Mouse (Mus musculus) yolk sac, embryonic 10.5 days (tissue): ENCODE results near the gene Ercc4.
A peak's percentile ranks its signal among the peaks of the same experiment; 100 is the strongest.
"Not testable (repeated sequence)": the region's sequence is repeated elsewhere in the genome, so short reads cannot be mapped to it uniquely, and the experiment has no call there.

Experiments used
- DNase-seq: peaks from one replicate; pipeline ENCODE4 v3.0.0-alpha.2; 2017; ENCODE audit warnings: low spot score

Gene Ercc4

DNA sequence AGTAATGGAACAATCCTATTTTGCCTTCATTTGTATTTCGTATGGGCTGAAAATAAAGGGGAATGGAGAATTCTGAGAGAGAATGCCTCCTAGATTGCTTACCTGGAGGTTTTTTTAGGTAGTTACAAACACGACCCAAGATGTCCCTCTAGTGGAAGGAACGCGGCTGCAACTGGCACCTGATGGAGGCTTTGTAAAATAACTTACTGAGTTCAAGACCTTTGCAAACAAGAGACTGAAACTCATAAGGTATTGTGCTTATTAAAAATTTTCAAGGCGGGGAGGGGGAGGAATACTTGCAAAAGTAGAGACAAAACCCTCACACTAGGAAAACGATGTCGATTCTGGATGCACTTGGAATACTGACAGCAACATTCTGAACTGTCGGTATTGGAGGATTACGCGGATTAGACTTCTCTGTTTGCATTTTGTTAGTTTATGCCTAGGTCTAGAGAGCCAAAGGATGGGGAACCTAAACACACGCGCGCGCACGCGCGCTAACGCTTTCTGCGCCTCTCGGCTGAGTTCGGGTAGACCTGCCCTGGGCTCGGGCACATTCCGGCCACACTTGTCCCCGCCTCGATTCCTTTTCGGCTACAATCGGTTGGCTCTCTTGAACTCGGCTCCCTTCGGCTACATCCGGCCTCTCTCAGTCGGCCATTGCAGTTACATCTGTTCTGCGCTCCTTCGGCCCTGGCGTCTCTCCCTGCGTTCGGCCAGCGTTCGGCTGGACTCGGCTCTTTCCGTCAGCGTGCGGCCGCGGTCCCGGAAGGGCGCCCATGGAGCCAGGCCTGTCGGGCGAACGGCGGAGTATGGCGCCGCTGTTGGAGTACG lies at the start of gene Ercc4:
TSS of gene Ercc4 (plus strand) at position 529 of the 834 bp plus-strand sequence.
- peak; percentile 94 for DNase-seq

DNA sequence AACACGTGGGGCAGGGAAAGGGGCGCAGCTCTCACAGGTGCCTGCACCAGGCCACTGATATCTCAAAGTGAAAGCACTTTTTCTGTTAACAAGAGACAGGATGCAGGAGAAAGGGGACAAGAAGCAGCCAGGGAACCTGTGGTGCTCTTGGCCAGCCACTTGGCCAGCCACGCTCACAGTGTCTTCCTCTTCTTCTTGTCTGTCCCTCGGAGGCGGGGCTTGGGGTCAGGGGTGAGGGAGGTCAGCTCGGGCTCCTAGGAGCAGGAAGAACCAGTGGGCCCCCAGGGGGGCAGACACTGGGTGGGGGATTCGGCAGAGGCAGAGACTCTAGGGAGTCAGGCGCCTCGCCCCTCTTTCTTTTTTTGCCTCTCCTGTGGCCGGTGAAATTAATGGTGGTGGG lies 48.4 kb upstream of the Ercc4 start:
- DNase-seq = no peak

DNA sequence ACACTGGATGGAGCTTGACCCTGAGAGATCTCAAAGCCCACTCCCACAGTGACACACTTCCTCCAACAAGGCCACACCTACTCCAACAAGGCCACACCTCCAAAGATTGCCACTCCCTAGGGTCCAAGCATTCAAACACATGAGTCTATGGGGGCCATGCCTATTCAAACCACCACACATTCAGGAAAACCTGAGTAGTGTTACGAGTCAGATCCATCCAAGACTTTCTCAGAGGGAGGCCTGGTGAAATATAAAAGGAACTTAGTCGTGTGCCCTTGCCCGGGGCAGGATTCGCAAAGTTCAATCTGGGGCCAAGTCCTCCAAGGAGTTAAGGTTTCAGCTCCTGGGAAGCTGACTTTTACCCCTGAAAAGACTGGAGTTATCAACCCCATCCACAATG lies 35.3 kb upstream of the Ercc4 start:
- no peak for DNase-seq

DNA sequence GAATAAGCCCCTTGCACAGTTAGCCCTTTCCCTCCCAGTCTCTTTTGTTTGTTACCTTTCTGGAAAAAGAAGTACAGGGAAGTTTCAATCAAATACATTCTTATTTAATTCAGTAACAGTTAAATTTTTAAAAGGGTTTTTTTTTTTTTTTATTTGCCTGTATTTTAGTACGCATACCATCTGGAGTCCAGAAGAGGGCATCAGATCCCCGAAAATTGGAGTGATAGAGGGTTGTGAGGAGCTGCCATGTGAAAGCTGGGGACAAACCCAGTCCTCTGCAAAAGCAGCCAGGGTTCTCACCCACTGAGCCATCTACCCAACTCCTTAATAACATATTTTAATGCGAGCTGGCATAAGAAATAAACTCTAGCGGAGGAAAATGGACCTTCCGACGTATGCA lies 29.3 kb upstream of the Ercc4 start:
- no peak for DNase-seq

DNA sequence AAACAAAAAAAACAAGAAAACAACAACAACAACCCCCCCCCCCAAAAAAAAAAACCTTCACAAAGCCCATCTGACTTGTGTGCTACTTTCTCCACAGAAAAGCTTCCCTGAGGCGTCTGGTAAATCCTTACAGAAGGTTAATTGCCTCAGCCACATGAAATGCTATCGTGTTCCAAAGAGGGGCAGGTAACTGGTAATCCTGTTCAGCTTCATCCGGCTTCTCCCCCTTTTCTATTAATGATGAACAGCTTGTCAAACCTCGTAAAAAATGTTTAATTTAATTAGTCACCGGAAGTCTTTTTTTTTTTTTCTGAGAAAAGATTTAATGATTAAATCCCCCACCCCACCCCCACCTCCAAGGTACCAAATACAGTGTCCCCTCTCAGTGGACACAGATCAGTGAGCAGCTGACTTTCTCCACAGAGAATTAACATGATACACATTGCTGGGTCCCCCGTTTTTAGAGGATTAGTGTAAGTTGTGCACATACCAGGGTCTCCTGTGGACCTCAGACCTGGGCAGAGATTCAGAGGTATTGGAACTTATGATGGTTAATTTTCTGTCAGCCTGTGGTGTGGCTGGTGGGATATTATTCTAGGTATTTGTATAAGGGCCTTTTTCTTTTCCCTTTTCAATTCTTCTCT lies 26.2 kb upstream of the Ercc4 start:
- no peak for DNase-seq

DNA sequence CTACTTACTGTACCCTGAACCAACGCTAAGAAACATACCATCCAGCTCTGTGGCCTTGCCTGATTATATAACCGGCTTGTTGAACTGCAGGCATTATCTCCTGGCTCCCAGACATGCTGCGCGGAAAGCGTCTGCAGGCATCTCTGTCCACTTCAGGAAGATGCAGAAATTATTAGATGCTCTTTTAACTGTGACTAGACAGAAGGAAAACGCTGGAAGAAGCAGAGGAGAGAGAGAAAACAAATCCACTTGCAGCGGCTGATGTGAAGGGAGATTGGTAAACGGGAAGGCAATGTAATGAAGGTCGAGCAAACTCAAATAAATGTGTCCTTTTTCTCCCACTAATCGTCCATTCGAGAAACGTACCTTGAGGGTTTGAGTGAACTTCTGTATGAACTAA lies 1.1 kb upstream of the Ercc4 start:
- no peak for DNase-seq

DNA sequence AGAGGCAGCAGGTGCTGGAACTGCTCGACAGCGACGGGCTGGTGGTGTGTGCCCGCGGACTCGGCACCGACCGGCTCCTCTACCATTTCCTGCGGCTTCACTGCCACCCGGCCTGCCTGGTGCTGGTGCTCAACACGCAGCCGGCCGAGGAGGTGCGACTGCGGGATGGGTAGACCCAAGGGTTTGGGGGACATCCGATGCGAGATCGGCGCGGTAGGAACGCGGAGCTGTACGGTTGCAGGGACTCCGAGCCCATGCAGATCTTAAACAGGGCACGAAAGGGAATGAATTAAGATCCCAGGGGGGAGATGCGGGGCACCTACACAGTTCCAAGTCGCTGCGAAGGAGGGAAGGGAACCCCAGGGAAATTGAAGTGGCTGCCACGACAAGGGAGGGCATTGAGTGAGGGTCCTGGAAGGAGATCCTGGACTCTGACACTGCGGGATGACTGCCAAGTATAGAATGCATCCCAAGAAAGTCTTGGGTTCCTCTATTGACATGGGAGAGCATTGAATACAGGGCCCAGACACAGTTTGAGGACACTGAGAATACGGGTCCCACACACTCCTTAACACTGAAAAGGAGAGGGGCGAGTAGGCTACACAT lies 609 bp downstream of the Ercc4 start:
- DNase-seq = no peak

DNA sequence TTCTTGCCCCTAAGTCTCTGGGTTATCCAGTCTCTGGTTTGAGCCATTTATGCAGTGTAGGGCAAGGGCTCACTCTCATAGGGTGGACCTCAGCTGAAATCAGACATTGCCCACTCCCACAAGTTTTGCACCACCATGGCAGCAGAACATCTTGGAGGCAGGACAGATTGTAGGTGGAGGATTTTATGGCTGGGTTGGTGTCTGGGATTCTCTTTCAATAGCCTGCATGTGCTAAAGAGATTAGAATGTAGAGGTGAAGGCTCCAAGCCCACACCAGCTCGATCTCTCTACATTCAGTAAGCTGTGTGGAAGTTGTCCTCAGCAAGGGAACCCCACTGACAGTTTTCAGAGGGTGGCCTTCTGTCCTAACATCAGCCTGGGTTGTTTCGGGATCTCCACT lies 5.3 kb downstream of the Ercc4 start:
- no peak for DNase-seq

DNA sequence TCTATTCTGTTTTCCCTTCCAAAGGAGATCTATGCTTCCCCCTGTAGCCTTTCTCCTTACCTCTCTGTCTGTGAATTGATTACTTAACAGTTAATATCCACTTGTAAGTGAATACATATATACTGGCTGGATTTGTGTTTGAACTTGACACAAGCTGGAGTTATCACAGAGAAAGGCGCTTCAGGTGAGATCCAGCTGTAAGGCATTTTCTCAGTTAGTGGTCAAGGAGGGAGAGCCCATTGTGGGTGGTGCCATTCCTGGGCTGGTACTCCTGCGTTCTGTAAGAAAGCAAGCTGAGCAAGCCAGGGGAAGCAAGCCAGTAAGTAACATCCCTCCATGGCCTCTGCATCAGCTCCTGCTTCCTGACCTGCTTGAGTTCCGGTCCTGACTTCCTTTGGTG lies 6.0 kb downstream of the Ercc4 start:
- DNase-seq = not testable (repeated sequence)

DNA sequence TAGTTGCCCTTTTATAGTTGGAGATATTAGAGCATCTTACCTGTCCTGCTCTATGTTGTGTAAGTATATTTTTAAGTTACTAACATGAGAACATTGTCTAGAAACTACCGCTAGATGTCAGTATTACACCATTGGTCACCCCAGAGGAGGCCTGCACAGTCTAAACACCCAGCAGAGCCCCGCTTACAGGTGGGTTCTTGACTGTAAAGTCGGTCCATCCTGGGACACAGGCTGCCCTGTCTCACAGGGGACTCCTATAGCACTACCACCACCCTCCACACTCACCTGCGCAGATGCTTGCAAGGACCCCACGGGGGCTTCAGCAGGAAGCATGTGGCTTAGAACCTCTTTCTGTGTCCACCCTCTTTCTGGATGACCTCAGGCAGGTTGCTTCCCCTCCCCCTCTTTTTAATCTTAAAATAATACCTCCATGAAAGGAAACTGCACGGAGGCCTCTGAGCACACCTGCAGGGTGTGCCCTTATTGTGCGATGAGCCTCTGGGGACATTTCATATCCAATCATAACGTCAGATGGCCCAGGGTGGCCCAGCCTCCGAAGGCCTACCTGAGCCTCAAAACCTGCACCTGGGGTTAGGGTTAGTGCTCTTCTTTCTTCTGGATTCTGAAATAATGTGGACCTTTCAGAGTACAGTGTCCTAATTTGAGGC lies 7.9 kb downstream of the Ercc4 start:
- DNase-seq = peak; percentile 30

DNA sequence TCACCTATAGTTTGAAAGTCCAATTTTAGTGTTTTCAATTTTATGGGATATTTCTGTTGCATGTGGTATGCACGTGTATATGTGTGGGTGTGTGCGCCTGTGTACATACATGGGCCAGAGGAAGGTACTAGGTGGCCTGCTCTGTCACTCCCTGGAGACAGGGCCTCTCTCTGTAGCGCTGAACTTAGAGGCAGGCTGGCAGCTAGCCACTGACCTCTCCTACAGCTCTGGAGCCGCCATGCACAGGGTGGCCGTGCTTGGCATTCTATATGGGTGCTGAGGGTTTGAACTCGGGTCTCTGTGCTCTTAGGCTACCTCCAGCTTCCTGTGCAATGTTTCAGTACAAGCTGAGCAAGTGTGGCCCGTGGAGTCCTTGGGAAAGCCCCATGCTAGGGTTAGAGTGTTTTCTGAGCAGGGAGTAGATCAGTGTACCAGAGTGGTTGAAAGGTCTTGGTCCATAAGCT lies 8.5 kb downstream of the Ercc4 start:
- DNase-seq = no peak

DNA sequence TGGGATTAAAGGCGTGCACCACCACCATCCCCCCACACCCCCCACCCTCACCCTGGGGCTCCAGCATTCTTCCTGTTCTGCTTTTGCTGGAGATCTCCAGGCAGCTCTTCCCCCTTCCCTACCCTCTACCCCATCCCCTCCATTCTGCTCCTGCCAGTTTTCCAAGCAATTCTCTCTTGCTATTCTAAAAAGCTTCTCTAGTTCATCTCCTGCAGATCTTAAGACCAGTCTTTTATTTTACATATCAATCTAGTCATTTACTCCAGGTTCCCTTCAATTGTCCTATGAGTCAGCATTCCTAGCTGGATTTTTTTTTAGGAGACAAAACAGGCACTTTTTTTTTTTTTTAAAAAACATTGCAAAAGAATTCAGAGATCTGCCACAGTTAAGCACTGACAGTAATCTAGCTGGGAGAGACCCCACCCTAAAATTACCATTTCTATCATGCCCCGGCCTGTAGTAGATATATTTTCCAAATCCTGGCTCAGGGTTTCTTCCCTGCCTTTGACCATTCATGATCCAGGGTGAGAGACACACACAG lies 9.3 kb downstream of the Ercc4 start:
- DNase-seq = no peak

DNA sequence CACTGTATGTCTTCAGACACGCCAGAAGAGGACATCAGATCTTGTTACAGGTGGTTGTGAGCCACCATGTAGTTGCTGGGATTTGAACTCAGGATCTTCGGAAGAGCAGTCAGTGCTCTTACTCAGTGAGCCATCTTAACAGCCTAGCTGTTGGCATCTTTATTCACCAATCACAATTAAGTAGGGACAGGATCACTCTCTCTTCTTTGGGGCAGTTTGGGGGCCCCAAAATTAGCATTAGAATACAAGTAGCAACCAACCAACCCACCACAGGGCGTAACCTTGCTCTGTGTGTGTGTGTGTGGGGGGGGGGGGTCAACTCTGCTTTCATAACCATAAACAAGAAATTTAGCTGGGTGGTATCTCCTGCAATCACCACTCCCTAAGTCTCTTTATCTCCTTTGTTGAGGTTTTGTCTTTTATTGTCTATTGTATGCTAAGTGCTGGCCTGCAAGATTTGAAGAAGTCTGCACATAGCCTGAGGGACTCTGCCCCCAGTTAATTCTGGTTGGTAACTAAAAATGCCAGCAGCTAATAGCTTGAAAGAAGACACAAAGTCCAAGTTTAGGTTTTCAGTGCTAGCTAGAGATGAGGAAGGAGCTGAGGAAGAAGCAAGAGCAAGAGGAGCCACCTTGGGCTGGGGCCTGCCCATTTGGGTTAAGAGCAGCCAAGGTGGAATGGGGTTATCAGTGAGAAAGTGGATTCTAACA lies 10.3 kb downstream of the Ercc4 start:
- no peak for DNase-seq

DNA sequence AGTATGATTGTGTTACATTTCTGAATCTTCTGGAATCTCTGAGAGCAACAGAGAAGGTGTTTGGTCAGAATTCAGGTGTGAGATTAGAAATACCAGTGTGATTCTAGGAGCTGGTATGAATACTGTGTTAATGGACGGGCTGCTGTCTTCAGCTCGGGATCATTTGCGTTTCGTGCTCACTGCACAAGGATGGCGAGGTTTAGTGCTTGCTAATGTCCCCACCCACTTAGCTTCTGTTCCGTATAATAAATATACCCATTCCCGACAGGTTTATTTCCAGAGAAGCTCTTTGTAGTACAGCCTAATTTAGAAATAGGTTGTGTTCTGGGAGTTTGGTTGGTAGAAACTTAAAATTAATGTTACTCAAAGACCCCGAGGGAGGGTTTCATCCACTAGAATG lies 15.9 kb downstream of the Ercc4 start:
- DNase-seq = no peak

DNA sequence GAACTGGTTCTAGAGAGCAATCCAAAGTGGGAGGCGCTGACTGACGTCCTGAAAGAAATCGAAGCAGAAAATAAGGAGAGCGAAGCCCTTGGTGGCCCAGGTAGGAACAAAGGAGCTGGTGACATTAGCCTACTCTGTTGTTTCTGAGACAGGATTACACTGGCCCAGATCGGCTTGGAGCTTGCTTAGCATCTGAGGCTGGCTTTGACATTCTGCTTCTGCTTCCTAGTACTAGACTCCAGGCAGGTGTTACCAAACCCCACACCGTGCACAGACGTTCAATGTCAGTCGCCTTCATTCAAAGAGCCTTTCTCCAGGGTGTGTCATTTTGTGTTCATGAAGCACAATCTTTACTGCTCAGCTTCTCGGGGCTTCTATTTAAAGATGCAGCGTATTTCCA lies 18.1 kb downstream of the Ercc4 start:
- DNase-seq = no peak

DNA sequence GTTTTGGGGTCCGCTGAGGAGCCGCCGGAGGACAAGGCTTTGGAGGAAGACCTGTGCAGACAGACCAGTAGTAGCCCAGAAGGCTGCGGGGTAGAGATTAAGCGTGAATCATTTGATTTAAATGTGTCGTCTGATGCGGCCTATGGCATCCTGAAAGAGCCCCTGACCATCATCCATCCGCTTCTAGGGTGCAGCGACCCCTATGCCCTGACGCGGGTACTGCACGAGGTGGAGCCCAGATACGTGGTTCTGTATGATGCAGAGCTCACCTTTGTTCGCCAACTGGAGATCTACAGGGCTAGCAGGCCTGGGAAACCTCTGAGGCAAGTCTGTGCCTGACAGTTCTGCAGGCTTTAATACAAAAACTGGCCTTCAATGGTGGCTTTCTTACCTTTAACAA lies 20.9 kb downstream of the Ercc4 start:
- no peak for DNase-seq

DNA sequence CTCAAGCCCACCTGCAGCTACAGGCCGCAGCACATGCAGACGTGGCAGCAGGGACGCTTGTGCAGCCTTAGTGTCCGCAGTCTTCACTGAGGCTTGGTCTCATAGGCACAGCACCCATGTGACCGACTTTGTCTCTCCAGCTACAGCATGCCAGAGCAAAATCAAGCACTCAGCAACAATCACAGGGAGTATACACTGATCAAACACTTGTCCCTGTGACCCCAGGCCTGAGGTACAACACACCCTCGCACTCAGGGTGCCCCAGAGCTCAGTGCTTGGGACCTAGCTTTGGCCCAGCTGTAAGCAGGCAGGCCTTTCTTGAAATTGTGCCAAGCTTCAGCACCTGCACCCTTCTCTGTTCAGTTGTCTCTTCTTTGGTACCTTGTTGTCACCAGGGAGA lies 31.7 kb downstream of the Ercc4 start:
- no peak for DNase-seq

DNA sequence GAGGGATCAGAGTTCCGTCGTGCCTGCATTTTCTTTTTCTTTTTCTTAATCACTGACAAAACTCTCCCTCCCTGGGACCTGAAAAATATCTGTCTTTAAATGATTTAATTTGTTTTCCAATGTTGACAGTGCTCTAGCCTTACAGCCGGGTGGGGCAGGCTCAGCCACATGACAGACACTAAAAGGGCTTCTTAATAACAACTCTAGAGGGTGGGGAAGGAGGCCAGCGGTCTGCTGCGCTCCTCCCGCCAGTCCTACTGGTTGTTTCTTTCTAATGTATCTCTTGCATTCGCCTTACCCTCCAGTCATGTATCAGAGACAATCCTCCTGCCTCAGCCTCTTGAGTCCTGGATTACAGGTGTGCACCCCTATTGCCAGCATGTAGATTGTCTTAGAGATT lies 34.4 kb downstream of the Ercc4 start:
- no peak for DNase-seq

DNA sequence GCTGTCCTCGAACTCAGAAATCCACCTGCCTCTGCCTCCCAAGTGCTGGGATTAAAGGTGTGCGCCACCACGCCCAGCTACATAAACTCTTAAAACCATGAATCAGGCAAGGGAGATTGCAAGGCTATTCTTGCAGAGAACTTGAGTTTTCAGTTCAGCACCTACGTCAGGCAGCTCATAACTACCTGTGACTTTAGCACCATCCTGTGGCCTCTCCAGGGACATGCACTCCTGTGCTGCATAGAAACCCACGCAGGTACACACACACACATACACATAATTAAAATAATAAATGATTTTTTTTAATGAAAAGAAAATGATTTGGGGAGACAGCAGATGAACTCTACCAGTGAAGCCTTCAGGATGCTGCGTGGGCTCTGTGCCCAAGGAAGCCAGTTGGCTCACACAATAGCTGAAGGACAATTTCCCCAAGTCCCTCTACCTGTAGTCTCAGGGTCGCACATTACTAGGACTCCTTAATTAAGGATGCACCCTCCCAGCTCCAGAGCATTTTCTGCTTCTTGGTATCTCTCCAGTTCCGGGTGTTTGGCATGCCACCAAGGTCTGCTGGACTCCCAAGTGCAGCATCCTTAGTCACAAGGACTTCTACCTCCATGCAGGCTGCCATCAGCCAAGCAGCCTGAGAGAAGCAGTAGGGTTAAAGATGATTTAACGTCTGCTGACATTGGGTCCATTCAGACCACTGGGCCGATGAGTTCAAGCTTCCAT lies 35.4 kb downstream of the Ercc4 start:
- DNase-seq = no peak

DNA sequence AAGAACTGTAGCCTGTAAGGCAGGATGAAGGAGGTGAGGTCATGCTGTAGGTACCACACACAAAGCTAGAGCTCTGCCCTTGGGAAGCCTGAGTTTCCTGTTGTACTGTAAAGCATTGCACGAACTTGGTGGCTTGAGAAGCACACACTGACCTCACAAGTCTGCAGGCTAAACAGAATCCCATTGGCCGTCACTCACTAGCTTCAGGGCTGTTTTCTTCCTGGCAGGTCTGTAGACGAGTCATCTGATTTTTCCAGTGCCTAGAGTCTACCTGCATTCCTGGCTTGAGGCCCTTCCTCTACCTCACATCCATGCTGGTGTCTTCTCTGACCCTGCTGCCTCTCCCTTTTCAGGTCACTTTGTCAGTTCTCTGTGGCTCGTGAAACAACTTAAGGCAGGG lies 36.7 kb downstream of the Ercc4 start:
- no peak for DNase-seq
